Mouse (Mus musculus): ENCODE data around the gene Cldn16.

The Cldn16 gene

DNA sequence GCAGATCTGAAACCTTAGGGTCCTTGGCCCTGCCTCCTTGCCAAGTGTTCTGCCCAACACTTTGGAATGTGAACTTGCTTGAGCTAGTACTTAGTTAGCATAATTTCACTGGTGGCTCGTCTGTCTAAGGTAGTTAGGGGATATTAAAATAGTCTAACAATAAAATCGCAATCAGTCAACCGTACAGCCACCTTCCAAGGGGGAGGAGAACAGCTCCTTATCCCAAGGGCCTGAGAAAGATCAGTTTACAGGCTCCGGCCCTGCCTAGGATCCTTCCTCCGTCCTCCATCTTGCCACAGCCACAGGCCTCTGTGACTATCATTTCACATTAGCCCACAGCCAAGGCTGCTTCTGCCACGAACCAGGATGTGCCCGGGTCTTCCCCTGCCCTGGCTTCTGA, at the start of gene Cldn16:
Gene Cldn16, plus strand, starts transcription at position 301 of the 400 bp plus-strand sequence.
- no peaks in the 10 kb centered on the region for H3K9me3 ChIP-seq (ENCODE audit: low read length)
- no peak for TF ChIP-seq CTCF (conservative IDR thresholded peaks at IDR 0.05; ENCODE audit: low read length)
- TF ChIP-seq NANOG (IDR thresholded peaks at IDR 0.05; ENCODE audit: borderline replicate concordance, low read length), result no peak
- no peaks in the 10 kb centered on the region for H3K4me1 ChIP-seq (replicated peaks; ENCODE audit: low read depth, low read length)
- no peaks in the 10 kb centered on the region for H3K27me3 ChIP-seq (ENCODE audit: insufficient read depth, low read length)
- H3K36me3 ChIP-seq (ENCODE audit: insufficient read depth, low read length), result no peaks in the 10 kb centered on the region
- no peak within 1 kb of the TSS for H3K4me3 ChIP-seq (replicated peaks; ENCODE audit: low read length)

DNA sequence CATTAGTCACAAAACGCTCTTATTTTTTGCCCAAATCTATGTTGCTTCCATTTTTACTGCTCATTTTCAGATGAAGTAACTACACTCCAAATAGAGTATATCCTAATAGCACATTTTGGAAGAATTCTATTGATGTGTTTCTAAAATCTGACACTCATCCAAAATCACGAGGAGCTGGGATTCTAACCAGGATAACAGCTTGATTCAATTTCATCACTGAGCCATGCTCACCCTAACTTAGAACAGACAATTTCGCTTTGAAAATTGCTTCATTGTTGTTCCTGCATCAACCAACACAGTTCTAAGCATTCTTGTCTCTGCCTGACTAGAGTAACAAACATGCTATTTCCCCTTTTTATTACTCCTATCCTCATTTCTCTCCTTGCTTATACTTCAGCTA, 44.3 kb upstream of the Cldn16 start:
- H3K4me3 ChIP-seq (replicated peaks; ENCODE audit: low read length), result no peak overlapping the region
- H3K4me1 ChIP-seq (replicated peaks; ENCODE audit: low read depth, low read length), result no peaks in the 10 kb centered on the region
- TF ChIP-seq NANOG (IDR thresholded peaks at IDR 0.05; ENCODE audit: borderline replicate concordance, low read length) (no peak), POU5F1 (IDR thresholded peaks at IDR 0.05; ENCODE audit: borderline replicate concordance, low read length) (no peak), CTCF (conservative IDR thresholded peaks at IDR 0.05; ENCODE audit: low read length) (no peak)
- H3K9me3 ChIP-seq (ENCODE audit: low read length), result no peaks in the 10 kb centered on the region
- H3K36me3 ChIP-seq (ENCODE audit: insufficient read depth, low read length), result no peaks in the 10 kb centered on the region
- no peaks in the 10 kb centered on the region for H3K27me3 ChIP-seq (ENCODE audit: insufficient read depth, low read length)

DNA sequence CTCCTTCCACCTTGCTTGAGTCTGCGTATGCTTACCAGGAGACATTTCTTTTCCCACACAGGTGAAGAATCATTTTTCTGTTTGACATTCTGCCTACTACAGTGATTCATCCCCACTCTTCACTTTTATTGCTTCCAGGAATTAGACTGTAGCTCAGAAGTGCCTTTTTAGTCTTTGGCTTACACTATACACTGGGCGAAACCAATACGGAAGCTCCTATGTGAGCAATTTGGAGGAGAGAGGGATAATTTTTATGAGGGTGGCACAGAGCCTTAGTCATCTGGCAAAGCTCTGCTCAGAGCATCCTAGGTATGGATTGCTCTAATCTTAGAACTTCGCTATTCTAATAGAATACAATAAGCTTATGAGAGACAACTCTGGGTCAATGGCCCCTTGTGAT, 40.9 kb upstream of the Cldn16 start:
- no peaks in the 10 kb centered on the region for H3K36me3 ChIP-seq (ENCODE audit: insufficient read depth, low read length)
- no peaks in the 10 kb centered on the region for H3K27me3 ChIP-seq (ENCODE audit: insufficient read depth, low read length)
- no peaks in the 10 kb centered on the region for H3K9me3 ChIP-seq (ENCODE audit: low read length)
- peaks cover 17% of the 10 kb centered on the region for H3K4me1 ChIP-seq (replicated peaks; ENCODE audit: low read depth, low read length)
- no peak overlapping the region for H3K4me3 ChIP-seq (replicated peaks; ENCODE audit: low read length)
- TF ChIP-seq NANOG (IDR thresholded peaks at IDR 0.05; ENCODE audit: borderline replicate concordance, low read length), result no peak
- TF ChIP-seq POU5F1 (IDR thresholded peaks at IDR 0.05; ENCODE audit: borderline replicate concordance, low read length), result no peak
- no peak for TF ChIP-seq CTCF (conservative IDR thresholded peaks at IDR 0.05; ENCODE audit: low read length)

DNA sequence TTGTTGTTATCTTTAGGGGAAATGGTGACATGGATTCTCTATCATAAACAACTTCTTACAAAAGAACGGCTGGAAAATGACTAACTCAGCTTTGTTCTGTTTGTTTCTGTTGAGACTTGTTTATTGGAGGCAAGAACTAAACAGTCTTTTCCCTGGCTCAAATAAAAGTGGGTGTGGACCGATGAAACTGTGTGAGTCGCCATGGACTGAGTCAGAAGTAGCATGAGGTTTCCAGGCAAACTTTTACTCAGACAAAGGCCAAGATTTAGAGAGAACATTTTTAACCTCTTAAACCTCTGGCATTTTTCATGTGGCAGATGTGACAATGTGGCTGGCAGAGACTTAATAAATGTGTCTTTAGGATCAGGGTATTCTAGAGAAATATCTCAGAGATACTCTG, 32.7 kb upstream of the Cldn16 start:
- Histone ChIP-seq H3K9me3 (ENCODE audit: low read length) (0 out of 2 replicates have a peak, but pooled peaks cover 3% of the 10 kb centered on the region), H3K4me1 (replicated peaks; ENCODE audit: low read depth, low read length) (peaks cover 3% of the 10 kb centered on the region), H3K36me3 (ENCODE audit: insufficient read depth, low read length) (no peaks in the 10 kb centered on the region), H3K27me3 (ENCODE audit: insufficient read depth, low read length) (no peaks in the 10 kb centered on the region), H3K4me3 (replicated peaks; ENCODE audit: low read length) (no peak overlapping the region)
- TF ChIP-seq NANOG (IDR thresholded peaks at IDR 0.05; ENCODE audit: borderline replicate concordance, low read length) (no peak), CTCF (conservative IDR thresholded peaks at IDR 0.05; ENCODE audit: low read length) (no peak), POU5F1 (IDR thresholded peaks at IDR 0.05; ENCODE audit: borderline replicate concordance, low read length) (no peak)

DNA sequence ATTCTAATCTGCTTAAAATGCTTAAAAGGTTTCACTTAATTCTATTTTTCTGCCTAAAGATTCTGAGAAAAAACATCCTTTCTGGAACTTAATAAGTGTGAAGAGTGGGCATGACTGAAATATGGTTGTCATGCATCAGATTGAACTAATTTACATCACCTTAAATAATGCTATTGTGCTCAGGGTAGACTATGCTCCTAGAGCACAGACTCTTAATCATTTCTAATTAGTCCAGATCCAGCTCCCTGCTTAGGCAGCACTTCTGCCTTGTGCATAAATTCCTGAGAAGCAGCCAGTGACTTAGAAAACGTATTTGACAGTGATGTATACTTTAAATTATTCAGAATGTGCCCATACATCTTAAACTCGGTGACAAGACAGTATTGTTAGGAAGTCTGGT, 29.4 kb upstream of the Cldn16 start:
- no peaks in the 10 kb centered on the region for H3K27me3 ChIP-seq (ENCODE audit: insufficient read depth, low read length)

DNA sequence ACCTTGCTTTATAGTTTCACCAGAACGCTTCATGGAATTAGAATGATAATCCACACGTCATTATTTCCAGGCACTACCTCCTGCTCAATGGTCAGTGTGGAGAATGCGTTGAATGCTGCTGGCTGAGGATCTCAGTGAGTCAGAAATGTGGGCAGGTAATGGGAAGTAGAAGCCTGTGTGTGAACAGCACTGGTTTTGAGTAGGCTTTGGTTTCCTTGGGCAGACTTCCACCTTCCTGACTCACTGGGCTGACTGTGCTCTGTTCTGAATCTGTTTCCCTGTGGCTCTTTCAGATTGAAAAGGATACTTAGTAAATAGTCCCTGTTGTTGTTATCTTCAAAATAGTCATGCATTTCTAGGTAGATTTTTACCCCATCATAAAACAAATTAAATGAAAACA, 22.9 kb upstream of the Cldn16 start:
- Histone ChIP-seq H3K4me3 (replicated peaks; ENCODE audit: low read length) (no peak overlapping the region), H3K27me3 (ENCODE audit: insufficient read depth, low read length) (no peaks in the 10 kb centered on the region), H3K36me3 (ENCODE audit: insufficient read depth, low read length) (no peaks in the 10 kb centered on the region), H3K9me3 (ENCODE audit: low read length) (no peaks in the 10 kb centered on the region), H3K4me1 (replicated peaks; ENCODE audit: low read depth, low read length) (no peaks in the 10 kb centered on the region)
- TF ChIP-seq NANOG (IDR thresholded peaks at IDR 0.05; ENCODE audit: borderline replicate concordance, low read length) (no peak), CTCF (conservative IDR thresholded peaks at IDR 0.05; ENCODE audit: low read length) (no peak), POU5F1 (IDR thresholded peaks at IDR 0.05; ENCODE audit: borderline replicate concordance, low read length) (no peak)

More for the DNA sequence above, 29.4 kb upstream of the Cldn16 start:
- TF ChIP-seq NANOG (IDR thresholded peaks at IDR 0.05; ENCODE audit: borderline replicate concordance, low read length), result no peak
- TF ChIP-seq POU5F1 (IDR thresholded peaks at IDR 0.05; ENCODE audit: borderline replicate concordance, low read length), result no peak
- no peak for TF ChIP-seq CTCF (conservative IDR thresholded peaks at IDR 0.05; ENCODE audit: low read length)
- Histone ChIP-seq H3K36me3 (ENCODE audit: insufficient read depth, low read length) (no peaks in the 10 kb centered on the region), H3K9me3 (ENCODE audit: low read length) (0 out of 2 replicates have a peak, but pooled peaks cover 3% of the 10 kb centered on the region), H3K4me1 (replicated peaks; ENCODE audit: low read depth, low read length) (no peaks in the 10 kb centered on the region), H3K4me3 (replicated peaks; ENCODE audit: low read length) (no peak overlapping the region)

DNA sequence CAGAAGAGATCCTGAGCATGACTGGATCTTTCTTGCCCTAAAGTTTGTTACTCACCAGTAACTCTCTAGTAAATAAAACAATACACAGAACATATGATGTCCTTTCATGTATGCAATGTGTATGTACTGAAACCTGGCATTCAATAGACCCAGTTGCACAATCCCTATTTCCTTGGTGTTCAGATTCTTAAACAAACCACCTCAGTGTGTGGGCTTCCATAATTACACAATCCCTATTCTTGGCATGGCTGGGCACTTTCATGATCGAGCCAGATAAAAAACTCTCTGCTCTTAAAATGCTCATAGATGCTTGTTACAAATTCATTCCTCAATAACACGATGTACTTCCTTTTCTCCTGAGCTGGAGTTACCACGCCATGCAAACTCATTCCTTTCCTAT, 21.8 kb upstream of the Cldn16 start:
- H3K36me3 ChIP-seq (ENCODE audit: insufficient read depth, low read length), result no peaks in the 10 kb centered on the region
- H3K4me1 ChIP-seq (replicated peaks; ENCODE audit: low read depth, low read length), result no peaks in the 10 kb centered on the region
- H3K4me3 ChIP-seq (replicated peaks; ENCODE audit: low read length), result no peak overlapping the region
- no peaks in the 10 kb centered on the region for H3K9me3 ChIP-seq (ENCODE audit: low read length)
- no peaks in the 10 kb centered on the region for H3K27me3 ChIP-seq (ENCODE audit: insufficient read depth, low read length)
- no peak for TF ChIP-seq POU5F1 (IDR thresholded peaks at IDR 0.05; ENCODE audit: borderline replicate concordance, low read length)
- TF ChIP-seq CTCF (conservative IDR thresholded peaks at IDR 0.05; ENCODE audit: low read length), result no peak
- TF ChIP-seq NANOG (IDR thresholded peaks at IDR 0.05; ENCODE audit: borderline replicate concordance, low read length), result no peak

DNA sequence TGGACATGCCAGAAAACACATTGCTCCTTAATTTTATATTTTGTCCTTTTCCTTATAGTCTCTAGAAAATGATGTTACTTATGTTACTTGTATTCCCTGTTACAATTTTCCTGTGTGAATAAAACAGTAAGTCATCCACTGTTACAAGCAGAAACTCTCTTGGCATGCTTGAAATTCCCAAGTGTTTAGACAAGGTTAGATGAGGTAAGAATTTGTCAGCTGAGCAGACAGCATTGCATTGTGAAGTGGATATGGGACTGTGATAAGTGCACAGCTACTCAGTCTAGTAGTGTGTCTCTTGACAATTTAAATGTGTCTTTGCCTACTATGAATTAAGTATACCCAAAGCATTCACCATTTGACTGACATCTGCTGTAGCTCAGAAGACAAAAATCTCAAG, 18.1 kb upstream of the Cldn16 start:
- H3K4me1 ChIP-seq (replicated peaks; ENCODE audit: low read depth, low read length), result no peaks in the 10 kb centered on the region
- no peak overlapping the region for H3K4me3 ChIP-seq (replicated peaks; ENCODE audit: low read length)
- H3K27me3 ChIP-seq (ENCODE audit: insufficient read depth, low read length), result no peaks in the 10 kb centered on the region
- TF ChIP-seq POU5F1 (IDR thresholded peaks at IDR 0.05; ENCODE audit: borderline replicate concordance, low read length) (no peak), NANOG (IDR thresholded peaks at IDR 0.05; ENCODE audit: borderline replicate concordance, low read length) (no peak), CTCF (conservative IDR thresholded peaks at IDR 0.05; ENCODE audit: low read length) (no peak)
- no peaks in the 10 kb centered on the region for H3K9me3 ChIP-seq (ENCODE audit: low read length)
- no peaks in the 10 kb centered on the region for H3K36me3 ChIP-seq (ENCODE audit: insufficient read depth, low read length)

DNA sequence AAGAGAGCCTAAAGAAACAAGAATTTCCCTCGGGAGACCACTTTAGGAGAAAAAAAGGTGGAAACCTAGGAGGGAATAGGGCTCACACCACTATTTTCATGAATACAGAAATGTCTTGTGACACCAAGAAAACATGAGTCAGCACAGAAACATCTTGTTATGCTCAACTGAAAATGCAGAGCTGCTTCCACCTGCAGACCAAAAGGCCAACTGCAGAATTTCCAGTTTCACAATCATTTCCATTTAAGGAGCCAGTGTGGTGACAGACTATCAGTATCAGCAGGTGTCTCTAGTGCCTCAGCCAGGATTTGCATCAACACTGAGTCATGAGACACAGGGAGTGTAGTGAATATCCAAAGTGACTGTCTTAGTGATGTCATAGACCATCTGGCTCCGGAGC, 15.3 kb upstream of the Cldn16 start:
- no peak for TF ChIP-seq CTCF (conservative IDR thresholded peaks at IDR 0.05; ENCODE audit: low read length)
- TF ChIP-seq NANOG (IDR thresholded peaks at IDR 0.05; ENCODE audit: borderline replicate concordance, low read length), result no peak
- no peak for TF ChIP-seq POU5F1 (IDR thresholded peaks at IDR 0.05; ENCODE audit: borderline replicate concordance, low read length)
- no peaks in the 10 kb centered on the region for H3K4me1 ChIP-seq (replicated peaks; ENCODE audit: low read depth, low read length)
- H3K27me3 ChIP-seq (ENCODE audit: insufficient read depth, low read length), result no peaks in the 10 kb centered on the region
- no peak overlapping the region for H3K4me3 ChIP-seq (replicated peaks; ENCODE audit: low read length)
- no peaks in the 10 kb centered on the region for H3K36me3 ChIP-seq (ENCODE audit: insufficient read depth, low read length)
- H3K9me3 ChIP-seq (ENCODE audit: low read length), result no peaks in the 10 kb centered on the region

All from E14TG2a.4 (cell line).